Mouse (Mus musculus) liver (tissue): ENCODE data around the gene Slc22a17.
"Not testable (repeated sequence)": the region's sequence is repeated elsewhere in the genome, so short reads cannot be mapped to it uniquely, and the experiment has no call there.

Experiments
- DNase-seq: peaks from one replicate; pipeline ENCODE4 v3.0.0-alpha.2; 2020; ENCODE audit warnings: mixed read lengths

Gene Slc22a17

DNA sequence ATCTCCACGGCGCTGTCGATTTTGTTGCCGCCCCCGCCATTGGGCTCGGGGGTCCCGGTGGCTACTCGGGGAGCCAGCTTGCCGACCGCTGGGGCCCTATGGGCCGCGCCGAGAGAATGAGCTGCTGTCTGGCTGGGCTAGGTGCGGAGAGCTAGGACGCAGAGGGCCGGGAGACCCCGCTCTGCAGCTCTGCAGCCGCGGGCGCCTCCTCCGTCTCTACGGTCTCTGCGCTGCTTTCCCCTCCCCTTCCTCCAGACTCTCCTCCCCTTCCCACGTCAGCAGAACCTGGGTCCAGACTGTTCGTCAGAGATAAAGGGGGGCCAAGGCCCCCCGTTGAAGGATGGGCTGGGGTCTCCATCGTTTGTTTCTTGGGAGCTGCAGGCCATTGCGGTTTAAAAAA lies at the start of gene Slc22a17:
Gene Slc22a17 (minus strand): TSS at position 247 of the 400 bp plus-strand sequence.
- peak; percentile 59 for DNase-seq

DNA sequence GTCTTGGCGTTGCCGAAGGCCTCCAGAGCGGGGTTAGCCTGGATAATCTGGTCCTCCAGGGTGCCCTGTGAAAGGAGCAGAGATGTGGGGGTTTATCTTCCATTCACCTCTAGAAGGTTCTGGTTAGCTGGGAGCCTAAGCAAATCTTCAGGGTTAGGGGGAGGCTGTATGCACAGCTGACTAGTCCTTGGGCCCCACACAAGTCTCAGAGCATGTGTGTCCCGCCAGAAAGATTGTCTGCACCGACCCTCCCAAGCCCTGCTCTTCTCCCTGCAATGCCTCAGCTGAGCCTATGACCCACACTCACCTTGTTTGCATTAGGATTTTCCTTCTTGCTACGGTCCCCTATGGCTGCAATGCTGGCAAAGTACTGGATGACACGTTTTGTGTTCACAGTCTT lies 49.8 kb upstream of the Slc22a17 start:
- DNase-seq, result no peak

GRCm38 (mm10) chr14:54961487-54961886 lies 48.6 kb upstream of the Slc22a17 start:
- DNase-seq, result no peak

GRCm38 (mm10) chr14:54960769-54961168 lies 47.8 kb upstream of the Slc22a17 start:
- DNase-seq, result no peak

- DNase-seq, result not testable (repeated sequence)
These were observed 47.1 kb upstream of the Slc22a17 start for GRCm38 (mm10) chr14:54959853-54960613.

DNA sequence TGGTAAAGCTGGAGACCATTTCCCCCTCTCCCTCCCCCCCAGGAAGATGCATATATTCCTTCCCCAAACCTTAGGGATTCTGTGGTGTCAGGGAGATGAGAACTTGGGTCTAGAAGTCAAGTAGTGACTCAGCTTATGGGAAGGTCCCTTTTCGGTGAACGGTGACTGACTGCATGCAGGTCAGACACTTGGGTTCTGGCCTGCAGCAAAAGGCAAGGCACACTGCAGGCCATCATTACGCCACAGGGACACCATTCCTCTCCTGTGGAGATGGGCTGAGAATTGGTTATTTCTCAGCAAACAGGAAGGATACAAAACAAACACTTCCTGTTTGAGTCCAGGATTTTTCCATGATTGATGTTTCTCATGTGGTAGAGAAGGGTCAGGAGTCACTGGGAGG lies 46.3 kb upstream of the Slc22a17 start:
- no peak for DNase-seq

- no peak for DNase-seq
These were observed 45.6 kb upstream of the Slc22a17 start for GRCm38 (mm10) chr14:54958503-54958902.

GRCm38 (mm10) chr14:54956533-54956932 lies 43.6 kb upstream of the Slc22a17 start:
- DNase-seq, result no peak

DNA sequence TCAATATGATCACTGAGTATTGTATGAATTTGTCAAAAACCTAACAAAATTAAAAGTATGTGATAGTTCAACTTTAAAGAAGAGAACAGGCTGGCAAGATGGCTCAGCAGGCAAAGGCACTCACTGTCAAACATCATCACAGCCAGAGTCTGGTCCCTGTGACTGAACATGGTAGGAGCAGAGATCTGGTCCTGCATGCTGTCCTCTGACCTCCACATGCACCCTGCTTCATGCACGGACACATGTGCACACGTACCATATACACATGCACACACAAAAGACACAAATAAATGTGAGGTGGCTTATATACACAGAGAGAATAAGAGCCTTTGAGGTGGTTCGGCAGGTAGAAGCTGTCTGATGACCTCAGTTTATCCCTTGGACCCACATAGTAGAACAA lies 42.5 kb upstream of the Slc22a17 start:
- DNase-seq, result no peak

DNA sequence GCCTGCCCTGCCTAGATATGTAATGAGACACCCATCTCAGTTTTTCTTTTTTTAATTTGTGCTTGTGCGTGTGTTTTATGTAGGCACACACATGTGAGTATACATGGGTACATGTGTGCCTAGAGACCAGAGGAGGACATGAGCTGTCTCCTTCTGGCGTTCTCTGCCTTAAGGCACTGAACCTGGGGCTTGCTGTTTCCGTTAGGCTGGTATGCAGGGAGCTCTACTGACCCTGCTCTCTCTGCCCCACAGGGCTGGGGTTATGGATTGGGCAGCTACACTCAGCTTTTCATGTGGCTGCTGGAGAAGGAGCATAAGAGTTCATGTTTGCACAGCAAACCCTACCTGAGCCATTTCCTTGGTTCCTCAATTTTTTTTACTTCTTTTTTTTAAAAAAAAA lies 41.5 kb upstream of the Slc22a17 start:
- DNase-seq, result no peak

DNA sequence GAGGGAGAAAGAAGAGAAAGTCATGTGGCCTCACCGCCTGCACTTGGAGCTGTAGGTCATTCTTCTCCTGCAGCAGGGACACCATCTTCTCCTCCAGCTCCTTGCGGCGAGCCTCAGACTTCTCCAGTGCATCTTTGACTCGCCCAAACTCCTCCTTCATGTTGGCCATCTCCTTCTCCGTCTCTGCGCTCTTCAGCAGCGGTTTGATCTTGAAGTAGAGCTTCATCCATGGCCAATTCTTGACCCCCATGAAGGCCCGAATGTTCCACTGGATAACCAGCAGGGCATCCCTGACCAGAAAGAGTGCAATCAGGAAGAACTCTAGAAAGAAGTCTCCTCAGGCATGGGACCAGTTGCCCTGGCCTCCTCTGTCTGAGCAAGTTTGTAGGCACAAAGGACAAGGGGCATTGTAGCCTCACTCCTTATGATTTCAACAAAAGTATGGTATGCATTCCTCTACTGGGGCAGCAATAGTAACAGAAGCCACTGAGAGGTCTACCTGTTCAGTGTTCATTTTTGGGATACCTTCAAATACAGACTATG lies 40.8 kb upstream of the Slc22a17 start:
- no peak for DNase-seq

DNA sequence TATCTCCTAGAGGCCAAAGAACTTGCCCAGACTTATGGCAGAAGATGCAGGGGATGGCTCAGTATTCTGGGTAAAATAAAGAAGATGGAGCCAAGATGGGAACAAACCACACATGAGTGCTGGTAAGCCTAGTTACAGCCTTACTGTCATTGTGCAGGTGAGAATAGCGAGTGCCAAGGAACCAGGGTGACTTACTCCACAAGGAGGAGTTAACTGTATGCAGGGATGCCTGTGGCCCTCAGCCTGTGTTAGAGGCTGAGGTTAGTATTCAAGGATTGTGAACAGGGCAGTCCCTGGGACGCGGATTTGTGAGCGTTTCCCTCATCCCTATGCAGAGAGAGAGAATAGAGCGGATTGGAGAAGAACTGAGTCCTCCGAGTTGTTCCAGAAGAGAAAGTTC lies 38.7 kb upstream of the Slc22a17 start:
- no peak for DNase-seq

GRCm38 (mm10) chr14:54950493-54950892 lies 37.6 kb upstream of the Slc22a17 start:
- no peak for DNase-seq

DNA sequence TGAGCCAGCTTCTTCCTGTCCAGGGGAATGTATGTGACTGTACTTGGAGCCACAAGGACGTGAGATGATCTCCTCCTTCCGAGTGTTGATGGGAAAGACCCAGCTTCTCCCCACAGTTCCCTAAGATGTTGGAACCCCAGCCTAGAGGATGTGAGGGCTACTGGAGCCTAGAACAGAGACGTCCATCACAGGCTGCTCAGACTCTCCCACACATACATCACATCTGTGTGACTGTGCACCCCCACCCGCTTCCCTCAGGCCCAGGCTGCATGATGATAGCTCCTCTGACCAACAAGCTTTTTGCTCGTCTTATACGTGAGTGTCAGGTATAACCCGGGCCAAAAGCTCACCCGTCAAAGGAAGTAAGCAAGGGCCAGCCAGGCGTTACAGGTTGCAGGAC lies 35.8 kb upstream of the Slc22a17 start:
- DNase-seq, result no peak

GRCm38 (mm10) chr14:54947008-54947407 lies 34.1 kb upstream of the Slc22a17 start:
- not testable (repeated sequence) for DNase-seq

DNA sequence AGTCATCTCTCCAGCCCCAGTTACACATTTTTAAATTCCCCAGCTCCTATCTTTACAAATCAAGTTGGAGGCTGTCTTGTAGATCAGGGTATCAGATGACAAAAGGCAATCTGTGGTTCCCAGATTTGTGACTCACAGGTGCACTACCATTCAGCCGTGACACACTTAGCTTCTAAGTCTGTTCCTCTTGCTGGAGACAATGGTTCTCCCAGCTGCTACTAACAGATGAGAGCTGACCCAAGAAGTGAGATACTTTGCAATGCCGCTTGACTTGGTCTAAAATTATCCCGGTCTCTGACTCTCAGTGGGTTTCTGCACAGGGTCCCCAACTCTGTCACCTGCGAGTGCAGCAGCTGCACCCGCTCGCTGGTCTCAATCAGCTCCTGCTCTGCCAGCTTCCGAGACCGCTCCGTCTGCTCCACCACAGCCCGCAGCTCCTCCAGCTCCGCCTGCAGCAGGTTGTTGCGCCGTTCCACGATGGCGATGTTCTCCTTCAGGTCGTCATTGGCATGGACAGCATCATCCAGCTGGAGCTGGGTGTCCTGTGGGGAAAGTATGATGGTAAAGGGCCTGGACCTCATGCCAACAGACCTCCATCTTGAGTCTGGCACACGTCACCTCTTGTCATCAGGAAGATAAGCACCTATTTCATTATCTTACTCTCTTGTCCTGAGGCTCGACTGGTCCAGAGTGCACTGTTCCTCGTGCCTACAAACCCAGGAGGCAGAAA lies 33.2 kb upstream of the Slc22a17 start:
- DNase-seq, result no peak

DNA sequence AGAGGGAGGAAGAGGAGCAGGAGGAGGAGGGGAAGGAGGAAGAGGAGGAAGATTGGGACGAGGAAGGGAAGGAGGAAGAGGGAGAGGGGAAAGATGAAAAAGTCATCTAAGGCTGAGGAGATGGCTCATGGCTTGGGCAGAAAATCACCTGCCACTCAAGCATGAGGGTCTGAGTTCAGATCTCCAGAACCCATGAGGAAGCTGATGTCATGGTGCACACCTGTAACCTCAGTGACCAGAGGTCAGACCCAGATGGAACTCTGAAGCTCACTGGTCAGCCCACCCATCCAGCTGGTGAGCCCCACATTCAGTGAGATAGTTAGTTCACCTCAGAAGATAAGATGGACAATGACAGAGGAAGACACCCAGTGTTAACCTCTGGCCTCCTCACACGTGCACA lies 32.0 kb upstream of the Slc22a17 start:
- no peak for DNase-seq

DNA sequence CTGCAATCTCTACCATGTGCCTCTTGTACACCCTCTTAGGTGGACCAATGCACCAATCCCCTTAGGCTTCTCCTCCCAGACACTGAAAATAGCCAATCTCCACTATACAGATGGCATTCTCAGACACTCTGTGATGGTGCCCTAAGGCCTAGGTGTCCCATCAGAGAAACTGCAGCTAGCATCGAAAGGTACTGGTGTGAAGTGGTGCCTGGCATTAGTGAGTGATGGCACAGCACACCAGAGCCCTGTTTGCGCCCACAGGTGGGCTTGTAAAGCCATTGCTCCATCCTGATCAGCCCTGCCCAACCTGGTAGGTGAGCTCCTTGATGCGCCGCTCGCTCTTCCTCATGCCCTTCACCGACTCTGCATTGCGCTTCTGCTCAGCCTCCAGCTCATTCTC lies 31.0 kb upstream of the Slc22a17 start:
- no peak for DNase-seq

DNA sequence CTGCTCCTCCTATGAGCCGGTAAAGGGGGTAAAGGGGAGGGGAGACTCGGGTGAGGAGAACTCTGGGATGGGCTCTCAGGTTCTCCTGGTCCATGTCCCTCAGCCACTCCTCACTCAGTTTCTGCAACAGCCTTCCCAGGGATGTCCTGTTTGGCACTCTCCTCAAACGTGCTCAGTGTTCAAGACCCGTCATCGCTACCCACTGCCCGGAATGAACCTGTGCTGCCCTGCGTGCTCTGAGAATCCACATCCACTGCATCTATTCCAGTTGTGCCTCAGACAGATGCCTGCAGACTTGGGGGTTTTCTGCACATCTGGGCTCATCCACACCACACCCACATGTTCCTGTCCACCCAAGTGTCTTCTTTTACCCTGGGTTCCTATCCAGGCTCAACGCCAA lies 29.5 kb upstream of the Slc22a17 start:
- DNase-seq, result no peak

GRCm38 (mm10) chr14:54941024-54941978 lies 28.4 kb upstream of the Slc22a17 start:
- DNase-seq, result no peak

DNA sequence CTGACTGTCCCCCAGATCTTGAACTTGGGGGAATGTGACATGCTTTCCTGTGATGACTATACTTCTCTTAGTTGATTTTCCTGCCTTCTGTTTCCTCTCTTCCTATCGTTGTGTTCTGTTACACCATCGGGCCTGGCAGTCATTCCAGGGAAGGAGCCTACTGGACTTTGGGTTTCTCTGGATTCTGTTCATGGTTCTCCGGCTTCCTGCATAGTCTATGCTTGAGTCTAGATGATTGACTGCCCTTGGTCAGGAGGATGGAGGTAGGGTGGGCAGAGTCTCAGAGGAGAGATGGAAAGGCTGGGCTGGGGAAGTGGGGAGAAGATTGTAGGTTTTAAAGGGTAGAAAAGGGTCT lies 27.2 kb upstream of the Slc22a17 start:
- no peak for DNase-seq

- DNase-seq, result peak; percentile 62
These were observed 26.7 kb upstream of the Slc22a17 start for GRCm38 (mm10) chr14:54939434-54940175.
